Mouse (Mus musculus) kidney, embryonic 14.5 days (tissue): ENCODE results near the gene Cog4. TPM values are rescaled to one million over a fixed set of nuclear protein-coding genes. Genes with fewer than 3 reads are reported as not detected.

ENCODE experiments used
- ATAC-seq: fragments of 200-750 bp; cut with Nextera tagmentation; 2 replicates; pipeline ENCODE4 v1.8.0; 2017; ENCODE audit warnings: moderate number of reproducible peaks, mild to moderate bottlenecking, moderate TSS enrichment, moderate library complexity; ENCODE audit not compliant: low FRiP score, low TSS enrichment
- H3K27ac ChIP-seq: fragments of 300-500 bp; sonication (generic); 2 replicates; pipeline ENCODE4 v1.5.1; 2014; ENCODE audit warnings: low read depth, mild to moderate bottlenecking, low read length, moderate library complexity, mixed read lengths
- H3K27me3 ChIP-seq: fragments of 300-500 bp; sonication (generic); 2 replicates; pipeline ENCODE4 v1.6.1; 2014; ENCODE audit warnings: mild to moderate bottlenecking, low read length; ENCODE audit not compliant: control insufficient read depth, insufficient read depth
- H3K36me3 ChIP-seq: fragments of 300-500 bp; sonication (generic); 2 replicates; pipeline ENCODE4 v1.6.1; 2014; ENCODE audit warnings: low read length, mixed read lengths; ENCODE audit not compliant: control insufficient read depth, insufficient read depth
- H3K4me1 ChIP-seq: fragments of 300-500 bp; sonication (generic); 2 replicates; pipeline ENCODE4 v1.6.1; 2014; ENCODE audit warnings: low read length, mixed read lengths; ENCODE audit not compliant: control insufficient read depth, insufficient read depth
- H3K4me2 ChIP-seq: fragments of 300-500 bp; sonication (generic); replicated peaks from 2 replicates; pipeline ENCODE4 v1.6.1; 2014; ENCODE audit warnings: low read depth, mild to moderate bottlenecking, low read length
- H3K4me3 ChIP-seq: fragments of 300-500 bp; sonication (generic); 2 replicates; pipeline ENCODE4 v1.5.1; 2014; ENCODE audit warnings: mild to moderate bottlenecking, low read length
- H3K9ac ChIP-seq: fragments of 300-500 bp; sonication (generic); 2 replicates; pipeline ENCODE4 v1.6.1; 2014; ENCODE audit warnings: low read depth, mild to moderate bottlenecking, low read length, moderate library complexity
- H3K9me3 ChIP-seq: fragments of 300-500 bp; sonication (generic); 2 replicates; pipeline ENCODE4 v1.6.1; 2016; ENCODE audit warnings: low read length; ENCODE audit not compliant: control insufficient read depth
- WGBS: fragments of 180-500 bp; shearing (Covaris S2); extraction: QIAGEN DNeasy Blood & Tissue Kit; methylation state at CpG from one replicate; pipeline ENCODE4 v1.1.7; 2014; 5-methylcytosine and 5-hydroxymethylcytosine counted together
- polyA plus RNA-seq: library from polyadenylated mRNA; unstranded; fragments of >200 nt; fragmentation: Nextera tagmentation; extraction: Ambion mirVana; gene quantifications from 2 replicates; pipeline ENCODE4 v1.2.1, GENCODE M21; 2014

Gene Cog4
- polyA plus RNA-seq, 1 experiment from 2014 or later: 69.3 TPM

DNA sequence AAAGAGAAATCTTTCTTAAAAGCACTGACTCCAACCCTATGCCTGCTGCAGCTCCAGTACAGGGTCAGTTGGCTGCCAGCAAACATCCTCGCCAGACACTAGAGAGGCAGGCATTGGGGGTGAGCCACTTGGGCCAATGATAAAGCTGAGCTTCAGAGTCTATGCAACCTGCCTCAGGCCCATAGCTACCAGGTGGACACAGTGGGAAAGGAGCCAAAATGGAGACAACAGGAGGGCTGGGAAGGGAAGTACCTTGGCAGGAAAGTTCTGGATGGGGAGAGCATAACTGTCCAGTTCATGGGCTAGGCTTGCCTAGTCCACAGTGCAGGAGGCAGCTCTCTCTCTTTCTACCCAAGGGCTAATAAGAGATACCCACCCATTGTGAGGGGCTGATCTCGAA is 46.5 kb downstream of the Cog4 start:
- H3K36me3 ChIP-seq: peaks cover 10% of the 10 kb centered on the region
- H3K9ac ChIP-seq: no peak overlapping the region
- no peaks in the 10 kb centered on the region for H3K27me3 ChIP-seq
- H3K4me3 ChIP-seq: no peak overlapping the region
- H3K4me2 ChIP-seq: no peak overlapping the region
- H3K9me3 ChIP-seq: no peaks in the 10 kb centered on the region
- no peak for ATAC-seq
- no peaks in the 10 kb centered on the region for H3K4me1 ChIP-seq
- no peak overlapping the region for H3K27ac ChIP-seq
- WGBS: 89% methylated on average over 2 of the region's 2 CpGs

DNA sequence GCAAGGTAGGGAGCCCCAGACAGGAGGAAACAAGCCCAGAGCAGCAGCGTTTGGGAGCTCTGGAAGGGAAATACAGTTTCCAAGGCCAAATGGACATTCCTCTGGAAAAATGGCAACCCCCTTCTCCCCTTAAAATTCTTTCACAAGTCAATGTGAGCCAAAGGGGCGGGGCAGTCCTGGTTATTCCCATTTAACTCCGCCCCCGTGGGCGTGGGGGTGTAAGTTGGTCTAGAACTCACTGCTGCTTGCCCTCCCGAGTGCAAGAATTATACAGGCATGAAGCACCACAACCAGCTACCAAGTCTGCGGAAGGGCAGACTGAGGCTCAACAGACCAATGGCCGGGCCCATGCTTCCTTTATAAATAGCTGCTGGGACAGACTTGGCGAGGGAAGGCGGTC is 48.5 kb downstream of the Cog4 start:
- Histone ChIP-seq H3K27me3 (no peaks in the 10 kb centered on the region), H3K9me3 (no peaks in the 10 kb centered on the region), H3K36me3 (peaks cover 2% of the 10 kb centered on the region; the same call in 1 of the 2 replicates), H3K4me2 (no peak overlapping the region), H3K4me3 (no peak overlapping the region), H3K27ac (no peak overlapping the region), H3K9ac (no peak overlapping the region), H3K4me1 (no peaks in the 10 kb centered on the region)
- WGBS: 85% methylated on average over 10 of the region's 10 CpGs
- no peak for ATAC-seq

DNA sequence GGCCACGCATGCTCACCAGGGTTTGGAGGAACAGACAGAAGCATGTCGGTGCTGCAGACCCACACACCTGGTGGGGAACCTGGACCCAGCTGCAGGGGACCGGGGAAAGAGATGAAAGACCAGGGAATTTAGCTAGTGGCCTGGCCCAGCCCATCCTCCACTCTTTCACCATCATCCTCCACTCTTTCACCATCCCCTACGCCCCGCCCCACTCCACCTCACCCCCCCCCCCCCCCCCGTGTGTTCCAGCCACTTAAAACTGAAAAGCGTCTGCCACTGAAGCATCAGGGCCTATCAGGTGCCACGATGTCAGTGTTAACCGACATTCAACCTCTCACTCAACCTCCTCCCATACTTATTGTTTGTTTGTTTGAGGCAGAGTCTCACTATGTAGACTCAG is 48.9 kb downstream of the Cog4 start:
- no peak overlapping the region for H3K27ac ChIP-seq
- H3K36me3 ChIP-seq: peaks cover 2% of the 10 kb centered on the region; the same call in 1 of the 2 replicates
- no peaks in the 10 kb centered on the region for H3K27me3 ChIP-seq
- WGBS: 80% methylated on average over 9 of the region's 9 CpGs
- ATAC-seq: no peak
- no peaks in the 10 kb centered on the region for H3K9me3 ChIP-seq
- H3K4me1 ChIP-seq: no peaks in the 10 kb centered on the region
- no peak overlapping the region for H3K4me3 ChIP-seq
- no peak overlapping the region for H3K4me2 ChIP-seq
- H3K9ac ChIP-seq: no peak overlapping the region

DNA sequence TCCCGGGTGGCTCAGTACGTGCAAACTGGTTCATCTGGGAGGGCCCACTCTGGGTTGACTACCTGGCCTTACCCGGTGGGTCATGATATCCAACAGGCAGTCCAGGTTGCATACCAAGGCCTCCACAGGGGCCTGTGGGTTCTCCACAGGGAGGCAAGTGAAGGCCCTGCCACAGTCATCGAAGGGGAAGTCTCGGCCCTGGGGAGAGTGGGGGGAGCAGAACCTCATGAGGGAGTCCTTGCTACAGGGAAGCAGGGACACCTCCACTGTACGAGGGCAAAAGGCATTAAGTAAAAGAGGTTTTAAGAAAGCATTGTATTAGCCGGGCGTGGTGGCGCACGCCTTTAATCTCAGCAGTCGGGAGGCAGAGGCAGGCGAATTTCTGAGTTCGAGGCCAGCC is 49.4 kb downstream of the Cog4 start:
- Histone ChIP-seq H3K27me3 (no peaks in the 10 kb centered on the region), H3K4me3 (no peak overlapping the region), H3K9ac (no peak overlapping the region), H3K36me3 (peaks cover 2% of the 10 kb centered on the region; the same call in 1 of the 2 replicates), H3K9me3 (no peaks in the 10 kb centered on the region), H3K4me2 (no peak overlapping the region), H3K27ac (no peak overlapping the region), H3K4me1 (no peaks in the 10 kb centered on the region)
- WGBS: 94% methylated on average over 13 of the region's 13 CpGs
- no peak for ATAC-seq

DNA sequence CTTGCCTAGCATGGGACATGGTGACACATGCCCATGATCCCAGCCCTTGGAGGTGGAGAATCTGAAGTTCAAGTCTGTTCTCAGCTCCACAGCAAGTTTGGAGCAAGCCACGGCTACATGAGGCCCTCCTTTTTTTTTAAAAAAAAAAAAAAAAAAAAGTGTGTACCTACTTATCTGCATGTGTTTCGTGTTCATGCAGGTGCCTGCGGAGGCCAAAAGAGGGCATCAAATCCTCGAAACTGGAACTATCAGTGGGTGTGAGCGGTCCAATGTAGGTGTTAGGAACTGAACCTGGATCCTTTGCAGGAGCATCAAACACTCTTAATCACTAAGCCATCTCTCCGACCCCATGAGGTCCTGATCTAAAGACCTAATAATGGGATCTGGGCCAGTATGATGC is 51.1 kb downstream of the Cog4 start:
- Histone ChIP-seq H3K4me2 (no peak overlapping the region), H3K27ac (no peak overlapping the region), H3K4me3 (no peak overlapping the region), H3K4me1 (no peaks in the 10 kb centered on the region), H3K36me3 (peaks cover 2% of the 10 kb centered on the region; the same call in 1 of the 2 replicates), H3K9me3 (no peaks in the 10 kb centered on the region), H3K27me3 (no peaks in the 10 kb centered on the region), H3K9ac (no peak overlapping the region)
- ATAC-seq: no peak
- WGBS: 94% methylated on average over 6 of the region's 6 CpGs

DNA sequence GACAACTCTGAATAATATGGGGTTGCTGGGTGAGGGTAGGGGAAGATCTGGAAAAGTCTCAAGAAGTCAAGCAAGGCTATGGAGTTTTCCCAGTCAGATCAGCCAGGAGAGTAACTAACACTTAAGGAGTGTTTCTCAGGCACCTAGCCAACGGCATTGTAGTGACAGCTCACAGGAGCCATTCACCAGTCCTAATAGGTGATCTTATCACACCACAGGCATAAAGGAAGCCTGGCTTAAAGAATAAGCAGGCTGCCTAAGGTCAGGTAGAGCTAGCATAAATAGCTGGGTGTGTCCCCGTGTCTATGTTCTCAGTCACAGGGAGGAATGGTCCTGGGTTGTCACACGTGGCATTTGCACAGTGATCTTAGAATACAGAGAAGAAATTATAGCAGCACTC is 54.7 kb downstream of the Cog4 start:
- H3K36me3 ChIP-seq: no peaks in the 10 kb centered on the region
- WGBS: 66% methylated on average over 3 of the region's 3 CpGs
- ATAC-seq: no peak

DNA sequence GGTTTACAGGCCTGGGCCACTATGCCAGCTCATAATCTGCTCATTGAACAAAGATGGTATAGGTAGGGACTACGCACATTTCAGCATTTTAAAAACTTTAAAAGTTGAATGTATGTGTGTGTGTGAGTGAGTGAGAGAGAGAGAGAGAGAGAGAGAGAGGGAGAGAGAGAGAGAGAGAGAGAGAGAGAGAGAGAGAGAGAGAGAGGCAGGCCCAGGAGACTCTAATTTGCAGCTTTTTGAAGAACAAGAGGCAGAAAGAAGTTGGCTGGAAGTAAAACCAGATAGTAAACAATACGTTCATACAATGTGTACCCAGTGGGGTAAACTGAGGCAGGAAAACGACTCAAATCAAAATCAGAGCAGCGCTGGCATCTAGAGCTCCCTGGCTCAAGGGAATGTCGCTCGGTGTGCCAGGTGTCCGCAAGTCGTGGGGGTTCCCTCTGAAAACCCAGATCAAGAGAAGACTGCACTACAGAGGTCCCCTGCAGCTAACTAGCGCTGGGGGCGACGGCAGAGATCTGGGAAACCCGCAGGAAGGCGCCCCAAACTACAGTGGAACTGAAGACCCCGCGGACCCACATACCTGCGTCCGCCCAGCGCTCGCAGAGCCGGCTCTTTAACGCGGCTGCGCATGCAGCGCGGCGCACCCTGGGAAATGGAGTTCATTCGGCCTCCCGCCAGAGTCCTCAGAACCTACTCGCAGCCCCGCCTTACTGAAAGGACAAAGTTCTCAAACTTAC is 55.6 kb downstream of the Cog4 start, which contains the start of gene Fuk:
TSS of gene Fuk (minus strand) at position 650 of the 740 bp plus-strand sequence.
- 2% methylated on average over 30 of the region's 30 CpGs for WGBS
- no peak within 1 kb of the TSS for H3K27ac ChIP-seq

More for the DNA sequence above, 54.7 kb downstream of the Cog4 start:
- H3K4me3 ChIP-seq: no peak overlapping the region
- no peaks in the 10 kb centered on the region for H3K9me3 ChIP-seq
- no peak overlapping the region for H3K9ac ChIP-seq
- H3K4me2 ChIP-seq: no peak overlapping the region
- H3K27ac ChIP-seq: no peak overlapping the region
- no peaks in the 10 kb centered on the region for H3K4me1 ChIP-seq
- H3K27me3 ChIP-seq: no peaks in the 10 kb centered on the region

DNA sequence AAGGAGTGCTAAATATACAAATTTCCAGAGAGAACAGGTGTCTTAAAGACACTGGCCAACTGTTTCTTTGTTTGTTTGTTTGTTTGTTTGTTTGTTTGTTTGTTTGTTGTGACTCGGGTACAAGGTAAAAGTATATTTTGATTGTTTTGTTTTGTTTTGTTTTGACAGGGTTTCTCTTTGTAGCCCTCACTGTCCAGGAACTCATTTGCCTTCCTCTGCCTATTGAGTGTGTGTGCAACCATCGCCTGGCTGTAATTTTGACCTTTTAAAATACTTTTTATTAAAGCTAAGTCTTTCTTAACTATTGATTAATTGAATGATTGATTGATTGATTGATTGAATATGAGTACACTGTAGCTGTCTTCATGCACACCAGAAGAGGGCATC is 56.2 kb downstream of the Cog4 start:
- ATAC-seq: no peak

More for the DNA sequence above, 55.6 kb downstream of the Cog4 start, which contains the start of gene Fuk:
- peak within 1 kb of the TSS; percentile 68 for H3K9ac ChIP-seq
- H3K4me2 ChIP-seq: peak within 1 kb of the TSS; percentile 52
- no peaks in the 10 kb centered on the region for H3K36me3 ChIP-seq
- H3K4me3 ChIP-seq: peak within 1 kb of the TSS; percentile 61
- H3K4me1 ChIP-seq: no peaks in the 10 kb centered on the region
- peak; percentile 92 for ATAC-seq
- no peaks in the 10 kb centered on the region for H3K9me3 ChIP-seq
- H3K27me3 ChIP-seq: no peaks in the 10 kb centered on the region

DNA sequence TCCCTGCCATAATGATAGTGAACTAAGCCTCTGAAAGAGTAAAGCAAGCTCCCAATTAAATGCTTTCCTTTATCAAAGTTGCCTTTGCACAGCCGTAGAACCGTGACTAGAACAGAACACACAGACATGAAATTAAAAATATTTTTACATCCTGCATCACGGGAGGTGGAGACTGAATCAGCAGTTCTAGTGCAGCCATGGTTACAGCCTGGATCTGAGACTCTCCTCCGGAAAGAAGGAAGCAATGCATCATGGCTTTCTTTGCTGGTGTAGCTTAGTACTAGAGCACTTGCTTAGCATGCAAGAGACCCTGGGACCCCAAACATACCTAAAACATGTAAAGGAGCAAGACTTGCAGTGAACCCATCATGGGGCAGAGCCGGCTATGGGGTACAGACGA is 59.0 kb downstream of the Cog4 start:
- no peak for ATAC-seq
- H3K4me1 ChIP-seq: no peaks in the 10 kb centered on the region
- WGBS: 88% methylated on average over 6 of the region's 6 CpGs
- no peaks in the 10 kb centered on the region for H3K36me3 ChIP-seq
- no peak overlapping the region for H3K4me3 ChIP-seq
- no peak overlapping the region for H3K4me2 ChIP-seq
- H3K27ac ChIP-seq: no peak overlapping the region
- H3K9ac ChIP-seq: no peak overlapping the region
- H3K9me3 ChIP-seq: no peaks in the 10 kb centered on the region
- H3K27me3 ChIP-seq: no peaks in the 10 kb centered on the region

More for the DNA sequence above, 56.2 kb downstream of the Cog4 start:
- Histone ChIP-seq H3K4me2 (peak overlapping the region; percentile 52; the same call in 1 of the 2 replicates), H3K4me3 (peak overlapping the region; percentile 61), H3K27me3 (no peaks in the 10 kb centered on the region), H3K4me1 (no peaks in the 10 kb centered on the region), H3K9me3 (no peaks in the 10 kb centered on the region), H3K27ac (no peak overlapping the region), H3K9ac (peak overlapping the region; percentile 68; the same call in 1 of the 2 replicates), H3K36me3 (no peaks in the 10 kb centered on the region)
- WGBS: 63% methylated on average over 2 of the region's 2 CpGs
